Mouse (Mus musculus): ENCODE results near the gene Arhgap45.

The Arhgap45 gene

DNA sequence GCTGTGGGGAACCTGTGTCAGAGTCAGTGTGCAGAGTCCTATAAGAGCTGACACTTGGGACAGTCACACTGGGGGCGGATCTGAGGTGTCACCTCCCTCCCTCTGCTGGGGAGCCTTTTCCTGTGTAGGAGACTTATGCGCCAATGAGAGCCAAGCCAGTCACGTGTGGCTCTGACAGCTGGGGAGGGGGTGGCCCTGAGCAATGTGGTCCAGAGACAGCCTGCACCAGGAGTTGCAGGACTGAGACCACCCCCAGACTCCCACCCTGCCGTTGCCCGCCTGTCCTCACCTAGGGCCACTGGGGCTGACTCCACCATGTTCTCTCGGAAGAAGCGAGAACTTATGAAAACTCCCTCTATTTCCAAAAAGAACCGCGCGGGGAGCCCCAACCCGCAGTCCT, at the start of gene Arhgap45:
Gene Arhgap45, plus strand, starts transcription at position 143 of the 400 bp plus-strand sequence.
- no peak for DNase-seq (ENCODE audit: low spot score)

DNA sequence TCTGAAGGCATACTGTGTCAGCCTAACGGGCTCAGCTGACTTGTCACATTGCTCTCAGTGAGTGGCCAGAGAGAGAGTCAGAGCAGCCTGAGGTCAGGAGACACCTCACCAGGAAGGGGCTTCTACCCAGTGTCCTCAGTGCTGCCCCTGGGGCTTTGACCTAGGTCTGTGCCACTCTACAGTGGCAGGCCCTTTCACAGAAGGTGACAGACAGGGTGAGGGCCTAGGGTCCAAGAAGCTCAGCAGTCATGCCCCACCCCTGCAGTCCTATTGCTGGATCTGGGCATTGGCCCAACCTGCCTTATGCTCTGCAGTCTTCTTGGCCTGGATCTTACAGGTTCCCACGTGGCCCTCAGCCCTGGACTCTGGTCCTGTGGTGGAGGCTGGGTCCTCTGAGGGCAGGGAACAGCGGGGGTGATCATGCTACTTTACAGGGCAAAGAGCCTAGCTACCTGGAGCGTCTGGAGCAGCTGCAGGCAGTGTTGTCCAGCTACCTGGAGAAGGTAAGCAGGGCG, 49.5 kb upstream of the Arhgap45 start:
- no peak for DNase-seq (ENCODE audit: low spot score)

DNA sequence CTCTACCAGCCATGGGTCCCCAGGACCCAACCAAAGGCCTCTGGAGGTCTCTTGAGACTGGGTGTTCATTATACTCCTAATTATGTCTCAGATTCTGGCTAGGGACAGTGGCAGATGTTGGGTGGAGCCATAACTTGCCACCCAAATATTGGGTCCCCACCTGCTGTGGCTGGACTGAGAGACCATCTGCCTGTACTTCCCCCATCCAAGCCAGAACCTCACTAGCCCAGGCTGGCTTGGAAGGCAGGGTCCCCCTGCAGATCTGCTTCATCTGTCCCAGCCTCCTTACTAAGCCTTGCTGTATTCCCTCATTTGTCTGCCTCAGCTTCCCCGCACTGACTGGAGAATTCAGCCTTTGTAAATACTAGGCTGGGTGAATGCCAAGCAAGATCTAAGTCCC, 48.3 kb upstream of the Arhgap45 start:
- DNase-seq (ENCODE audit: low spot score) = no peak

DNA sequence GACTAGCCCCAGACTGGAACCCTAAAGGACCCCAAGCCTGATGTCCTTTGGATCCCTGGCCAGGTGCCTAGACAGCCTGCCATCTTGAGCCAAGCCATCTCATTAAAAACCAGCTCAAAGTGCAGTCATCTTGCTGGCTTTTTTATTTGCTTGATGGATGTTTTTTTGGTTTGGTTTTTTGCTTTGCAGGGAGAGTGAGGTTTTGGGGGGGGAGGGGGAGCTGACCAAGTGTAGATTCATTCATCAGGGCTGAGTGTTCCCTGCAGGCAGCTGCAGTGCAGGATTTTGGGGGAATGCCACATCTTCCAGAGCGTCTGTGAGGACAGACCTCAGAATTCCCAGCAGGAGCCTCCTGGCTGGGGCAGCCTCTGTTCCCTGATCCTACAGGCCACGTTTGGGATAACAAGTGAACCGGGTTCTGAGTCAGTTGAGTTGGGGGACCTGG, 47.3 kb upstream of the Arhgap45 start:
- no peak for DNase-seq (ENCODE audit: low spot score)

DNA sequence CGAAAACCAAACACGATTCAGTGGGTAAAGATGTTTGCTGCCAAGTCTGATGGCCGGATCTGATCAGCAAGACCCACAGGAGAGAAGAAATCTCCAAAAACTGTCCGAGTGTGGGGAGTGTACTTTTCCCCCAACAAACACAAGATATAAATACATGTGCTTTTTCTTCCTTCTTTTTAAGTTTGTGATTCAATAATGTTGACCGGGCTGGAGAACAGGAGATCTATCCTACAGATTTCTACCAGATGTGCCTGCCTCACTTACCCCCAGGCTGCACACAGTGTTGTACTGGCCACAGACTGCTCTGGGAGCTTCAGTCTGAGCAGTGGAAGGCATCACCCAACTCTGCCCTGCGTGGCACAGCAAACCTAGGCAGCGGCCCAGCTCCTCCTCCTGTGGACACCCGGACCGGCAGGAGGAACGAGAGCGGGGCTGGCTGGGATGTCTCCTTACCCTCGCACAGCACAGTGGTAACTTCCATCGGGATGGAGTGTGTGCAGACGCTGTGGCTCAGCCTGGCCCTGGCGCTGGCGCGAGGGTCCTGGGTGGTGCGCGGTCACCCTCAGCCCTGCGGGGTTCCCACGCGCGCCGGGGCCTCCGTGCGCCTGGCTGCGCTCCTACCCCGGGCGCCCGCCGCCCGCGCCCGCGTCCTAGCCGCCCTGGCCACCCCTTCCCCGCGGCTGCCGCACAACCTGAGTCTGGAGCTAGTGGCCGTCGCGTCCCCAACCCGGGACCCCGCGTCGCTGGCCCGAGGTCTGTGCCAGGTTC, 45.9 kb upstream of the Arhgap45 start, which contains the start of gene Grin3b:
Gene Grin3b, plus strand, starts transcription at position 301 of the 768 bp plus-strand sequence.
- DNase-seq (ENCODE audit: low spot score) = no peak

DNA sequence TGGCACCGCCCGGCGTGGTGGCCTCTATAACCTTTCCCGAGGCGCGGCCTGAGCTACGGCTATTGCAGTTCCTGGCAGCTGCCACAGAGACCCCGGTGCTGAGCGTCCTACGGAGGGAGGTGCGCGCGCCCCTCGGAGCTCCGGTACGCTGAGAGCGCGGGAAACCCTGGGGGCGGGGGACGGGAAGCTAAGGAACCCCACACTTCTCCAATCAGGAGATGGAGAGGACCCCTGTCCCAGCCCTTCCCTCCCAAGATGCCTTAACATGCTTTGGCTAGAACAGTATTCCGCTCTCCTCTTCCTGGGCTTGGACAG, 45.3 kb upstream of the Arhgap45 start:
- DNase-seq (ENCODE audit: low spot score) = no peak

DNA sequence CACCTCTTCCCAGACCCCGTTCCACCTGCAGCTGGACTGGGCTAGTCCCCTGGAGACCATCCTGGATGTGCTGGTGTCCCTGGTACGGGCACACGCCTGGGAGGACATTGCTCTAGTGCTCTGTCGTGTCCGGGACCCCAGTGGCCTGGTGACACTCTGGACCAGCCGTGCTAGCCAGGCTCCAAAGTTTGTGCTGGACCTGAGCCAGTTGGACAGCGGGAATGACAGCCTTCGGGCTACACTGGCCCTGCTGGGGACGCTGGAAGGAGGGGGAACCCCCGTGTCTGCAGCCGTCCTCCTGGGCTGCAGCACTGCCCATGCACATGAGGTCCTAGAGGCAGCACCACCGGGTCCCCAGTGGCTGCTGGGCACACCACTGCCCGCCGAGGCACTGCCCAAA, 43.6 kb upstream of the Arhgap45 start:
- no peak for DNase-seq (ENCODE audit: low spot score)

DNA sequence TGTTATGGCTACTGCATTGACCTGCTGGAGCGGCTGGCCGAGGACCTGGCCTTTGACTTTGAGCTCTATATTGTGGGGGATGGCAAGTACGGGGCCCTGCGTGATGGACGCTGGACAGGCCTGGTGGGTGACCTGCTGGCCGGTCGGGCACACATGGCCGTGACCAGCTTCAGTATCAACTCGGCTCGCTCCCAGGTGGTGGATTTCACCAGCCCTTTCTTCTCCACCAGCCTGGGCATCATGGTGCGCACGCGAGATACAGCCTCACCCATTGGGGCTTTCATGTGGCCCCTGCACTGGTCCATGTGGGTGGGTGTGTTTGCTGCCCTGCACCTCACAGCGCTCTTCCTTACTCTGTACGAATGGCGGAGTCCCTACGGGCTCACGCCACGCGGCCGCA, 42.4 kb upstream of the Arhgap45 start:
- DNase-seq (ENCODE audit: low spot score) = no peak

DNA sequence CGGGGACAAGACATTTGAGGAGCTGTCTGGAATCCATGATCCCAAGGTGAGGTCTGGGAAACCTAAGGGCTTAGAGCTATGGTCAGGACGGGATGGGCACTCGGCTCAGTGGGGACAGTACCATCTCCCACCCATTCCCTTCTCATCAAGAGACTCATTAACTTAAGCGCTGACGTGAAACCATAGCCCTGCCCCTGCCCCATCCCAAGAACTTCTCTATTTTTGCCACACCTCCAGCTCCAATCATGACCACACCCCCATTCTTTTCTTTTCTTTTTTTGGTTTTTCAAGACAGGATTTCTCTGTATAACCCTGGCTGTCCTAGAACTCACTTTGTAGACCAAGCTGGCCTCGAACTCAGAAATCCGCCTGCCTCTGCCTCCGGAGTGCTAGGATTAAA, 41.8 kb upstream of the Arhgap45 start:
- no peak for DNase-seq (ENCODE audit: low spot score)

DNA sequence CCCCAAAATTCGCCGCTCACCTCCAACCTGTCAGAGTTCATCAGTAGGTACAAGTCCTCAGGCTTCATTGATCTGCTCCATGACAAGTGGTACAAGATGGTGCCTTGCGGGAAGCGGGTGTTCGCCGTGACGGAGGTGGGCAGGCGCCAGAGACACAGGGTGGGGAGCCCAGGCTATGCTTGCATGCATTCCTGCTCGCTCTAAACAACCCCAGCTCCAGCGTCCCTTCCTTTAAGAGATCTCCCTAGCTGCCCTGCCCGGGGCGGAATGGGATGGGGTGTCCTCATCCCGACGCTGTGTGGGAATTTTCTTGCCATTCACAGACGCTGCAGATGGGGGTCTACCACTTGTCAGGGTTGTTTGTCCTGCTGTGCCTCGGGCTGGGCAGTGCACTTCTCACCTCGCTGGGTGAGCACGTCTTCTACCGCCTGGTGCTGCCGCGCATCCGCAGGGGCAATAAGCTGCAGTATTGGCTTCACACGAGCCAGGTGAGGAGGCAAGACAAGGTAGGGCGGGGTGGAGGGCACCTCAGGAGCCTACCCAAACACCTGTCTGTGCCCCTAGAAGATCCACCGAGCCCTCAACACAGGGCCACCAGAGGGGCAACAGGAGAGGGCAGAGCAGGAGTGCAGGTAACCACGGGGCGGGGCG, 40.3 kb upstream of the Arhgap45 start:
- DNase-seq (ENCODE audit: low spot score) = no peak

DNA sequence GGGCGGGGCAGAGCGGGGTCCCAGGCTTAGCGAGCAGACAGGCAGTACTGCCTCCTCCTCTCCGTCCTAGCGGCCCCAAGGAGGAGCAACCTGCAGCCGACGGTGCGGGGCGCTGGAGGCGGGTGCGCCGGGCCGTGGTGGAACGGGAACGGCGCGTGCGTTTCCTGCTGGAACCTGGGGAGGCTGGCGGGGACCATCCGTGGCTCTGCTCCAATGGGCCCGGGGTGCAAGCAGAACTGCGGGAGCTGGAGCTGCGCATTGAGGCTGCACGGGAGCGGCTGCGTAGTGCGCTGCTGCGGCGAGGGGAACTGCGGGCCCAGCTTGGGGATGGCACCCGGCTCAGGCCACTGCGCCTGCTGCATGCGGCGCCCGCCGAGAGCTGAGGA, 39.7 kb upstream of the Arhgap45 start:
- no peak for DNase-seq (ENCODE audit: low spot score)

DNA sequence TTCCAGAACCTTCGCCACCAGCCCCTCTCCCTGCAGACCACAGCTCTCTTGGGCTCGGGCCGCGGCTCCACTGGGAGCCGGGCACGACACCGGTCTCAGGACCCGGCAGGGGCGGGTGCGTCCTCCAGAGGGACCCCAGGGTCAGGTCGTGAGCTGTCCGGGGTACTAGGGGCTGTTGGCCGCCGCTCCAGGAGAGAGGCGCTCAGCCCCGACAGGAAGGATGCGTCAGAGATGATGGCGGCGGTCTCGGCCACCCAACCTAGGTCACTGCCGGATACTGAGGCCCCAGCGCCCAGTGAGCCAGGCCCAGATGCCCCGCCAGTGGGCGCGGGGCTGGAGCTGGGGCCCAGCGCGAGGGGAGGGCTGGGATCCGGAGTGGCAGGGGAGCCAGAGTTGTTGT, 39.1 kb upstream of the Arhgap45 start:
- no peak for DNase-seq (ENCODE audit: low spot score)

DNA sequence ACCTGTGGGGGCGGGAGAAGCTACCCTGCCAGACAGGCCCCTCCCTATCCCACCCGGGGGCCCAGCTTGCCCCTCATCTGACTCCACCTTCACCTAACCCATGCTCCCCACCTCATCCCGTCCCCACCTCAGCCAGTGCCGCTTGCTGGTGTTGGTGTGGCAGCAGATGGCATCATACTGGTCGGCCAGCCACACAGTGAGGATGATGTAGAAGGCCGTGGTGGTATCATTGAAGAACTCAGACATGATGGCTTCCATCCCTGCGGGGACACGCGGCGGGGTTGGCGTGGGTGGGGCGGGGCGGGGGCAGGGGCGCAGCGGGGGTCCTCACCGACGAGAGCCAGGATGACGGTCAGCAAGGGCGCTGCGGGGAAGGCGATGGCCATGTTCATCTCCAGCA, 38.4 kb upstream of the Arhgap45 start:
- no peak for DNase-seq (ENCODE audit: low spot score)

DNA sequence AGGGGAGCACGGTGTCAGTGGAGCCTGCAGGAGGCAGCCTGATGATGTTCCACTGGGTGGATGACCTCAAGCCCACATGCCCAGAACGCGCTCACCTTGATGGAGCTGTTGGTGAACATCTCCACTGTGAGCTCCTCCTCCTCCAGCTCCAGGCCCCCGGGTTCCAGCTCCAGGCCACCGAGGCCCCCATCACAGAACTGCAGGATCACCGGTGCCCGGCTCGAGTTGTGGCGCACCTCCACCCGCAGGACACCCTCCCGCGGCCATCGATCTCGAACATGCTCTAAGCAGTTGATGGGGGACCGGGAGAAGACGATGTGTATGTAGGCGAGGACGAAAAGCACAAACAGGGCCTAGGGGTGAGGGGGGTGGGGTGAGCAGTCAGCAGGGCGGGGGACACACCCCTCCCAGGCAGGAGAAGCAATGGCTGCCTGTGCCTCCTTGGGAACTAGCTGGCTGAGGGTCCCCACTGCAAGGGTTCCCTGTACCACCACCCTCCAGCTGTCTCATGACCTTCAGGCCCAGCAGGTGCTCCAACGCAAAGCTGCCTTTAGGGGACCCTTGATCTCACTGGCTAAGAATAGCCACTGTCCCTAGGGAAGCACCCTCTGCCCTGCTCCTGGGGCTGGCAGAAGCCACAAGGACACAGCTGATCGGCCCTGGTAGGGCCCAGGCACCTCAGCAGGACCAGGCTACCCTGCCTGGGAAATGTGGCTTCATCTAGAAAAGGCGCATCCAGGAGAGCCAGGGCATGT, 36.9 kb upstream of the Arhgap45 start:
- no peak for DNase-seq (ENCODE audit: low spot score)

DNA sequence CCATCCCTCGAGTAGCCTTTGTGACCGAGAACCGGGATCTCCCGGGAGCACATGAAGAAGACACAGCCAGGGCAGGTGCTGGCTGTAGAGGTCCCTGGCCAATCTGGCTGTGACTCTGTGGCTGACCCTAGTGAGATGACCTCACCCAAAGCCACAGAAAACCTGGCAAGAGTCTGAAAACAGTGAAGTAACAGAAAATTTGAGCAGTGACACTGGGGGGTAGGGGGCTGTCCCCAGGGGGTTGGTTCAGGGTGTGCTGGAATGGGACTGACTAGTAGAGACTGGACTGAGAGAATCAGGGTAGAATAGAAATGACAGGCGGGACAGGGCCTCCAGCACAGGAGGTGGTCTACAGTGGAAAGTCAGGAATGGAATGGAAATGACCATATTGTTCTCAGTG, 33.2 kb upstream of the Arhgap45 start:
- no peak for DNase-seq (ENCODE audit: low spot score)

DNA sequence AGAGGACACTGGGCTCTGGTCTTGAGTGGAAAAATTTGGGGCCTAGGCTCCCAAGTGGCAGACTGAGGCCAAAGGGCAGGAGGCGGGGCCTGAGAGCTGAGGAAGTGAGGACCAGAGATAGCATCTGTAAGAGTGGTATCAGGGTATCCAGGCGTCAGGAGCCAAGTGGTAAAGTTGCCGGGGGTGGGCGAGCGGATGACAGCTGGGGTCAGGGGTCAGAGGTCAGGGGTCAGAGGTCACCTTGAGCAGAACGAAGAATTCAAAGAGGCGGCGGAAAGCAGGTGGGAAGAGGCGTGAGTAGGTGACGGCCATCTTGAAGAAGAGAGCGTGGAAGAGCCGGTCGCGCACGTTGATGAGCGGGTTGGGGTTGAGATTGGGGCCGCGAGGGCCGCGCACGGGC, 32.8 kb upstream of the Arhgap45 start:
- peak; percentile 63 for DNase-seq (ENCODE audit: low spot score)

DNA sequence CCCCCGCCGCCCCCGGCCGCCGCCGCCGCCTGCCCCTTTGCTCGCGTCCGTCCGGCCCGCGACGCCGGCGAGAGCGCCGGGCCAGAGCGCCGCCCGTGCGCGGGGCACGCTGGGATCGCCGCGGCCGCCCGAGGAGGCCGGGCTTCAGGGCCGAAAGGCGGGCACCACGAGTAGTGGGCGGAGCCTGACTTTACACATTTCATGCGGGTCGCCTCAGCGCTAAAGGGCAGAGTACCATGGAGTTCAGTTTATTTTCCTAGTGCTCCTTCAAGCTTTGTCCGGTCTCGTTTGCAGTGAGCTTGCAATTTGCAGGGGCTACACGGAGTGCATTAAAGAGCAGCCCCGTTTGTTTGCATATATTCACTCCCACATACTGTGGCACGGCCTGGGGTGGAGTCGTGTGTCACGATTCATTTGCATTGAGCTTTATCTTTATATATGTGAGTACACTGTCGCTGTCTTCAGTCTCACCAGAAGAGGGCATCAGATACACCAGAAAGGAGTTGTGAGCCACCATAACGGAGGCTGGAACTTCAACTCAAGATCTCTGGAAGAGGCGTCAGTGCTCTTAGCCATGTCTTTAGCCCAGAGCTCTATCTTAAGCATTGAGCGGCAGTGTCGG, 32.1 kb upstream of the Arhgap45 start, which contains the start of gene Tmem259:
Gene Tmem259, minus strand, starts transcription at position 136 of the 622 bp plus-strand sequence.
- DNase-seq (ENCODE audit: low spot score) = peak; percentile 77

DNA sequence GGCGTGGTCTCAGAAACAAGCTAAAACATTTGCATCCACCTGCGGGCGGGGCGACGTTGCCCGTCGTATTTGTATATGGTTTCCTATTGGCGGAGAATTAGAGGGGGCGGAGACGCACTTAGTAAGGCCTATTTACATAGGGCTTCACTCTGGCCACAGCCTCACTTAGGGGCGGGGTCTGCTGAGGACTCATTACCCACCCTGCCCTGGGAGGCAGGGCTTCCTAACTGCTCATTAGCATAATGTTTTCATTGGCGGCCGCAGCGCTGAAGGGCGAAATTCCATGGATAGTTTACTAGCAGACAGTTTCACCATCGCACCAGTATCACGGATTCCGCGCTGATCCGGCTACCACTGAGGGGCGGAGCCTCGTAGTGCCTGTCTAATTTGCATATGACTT, 31.6 kb upstream of the Arhgap45 start:
- peak; percentile 99 for DNase-seq (ENCODE audit: low spot score)

DNA sequence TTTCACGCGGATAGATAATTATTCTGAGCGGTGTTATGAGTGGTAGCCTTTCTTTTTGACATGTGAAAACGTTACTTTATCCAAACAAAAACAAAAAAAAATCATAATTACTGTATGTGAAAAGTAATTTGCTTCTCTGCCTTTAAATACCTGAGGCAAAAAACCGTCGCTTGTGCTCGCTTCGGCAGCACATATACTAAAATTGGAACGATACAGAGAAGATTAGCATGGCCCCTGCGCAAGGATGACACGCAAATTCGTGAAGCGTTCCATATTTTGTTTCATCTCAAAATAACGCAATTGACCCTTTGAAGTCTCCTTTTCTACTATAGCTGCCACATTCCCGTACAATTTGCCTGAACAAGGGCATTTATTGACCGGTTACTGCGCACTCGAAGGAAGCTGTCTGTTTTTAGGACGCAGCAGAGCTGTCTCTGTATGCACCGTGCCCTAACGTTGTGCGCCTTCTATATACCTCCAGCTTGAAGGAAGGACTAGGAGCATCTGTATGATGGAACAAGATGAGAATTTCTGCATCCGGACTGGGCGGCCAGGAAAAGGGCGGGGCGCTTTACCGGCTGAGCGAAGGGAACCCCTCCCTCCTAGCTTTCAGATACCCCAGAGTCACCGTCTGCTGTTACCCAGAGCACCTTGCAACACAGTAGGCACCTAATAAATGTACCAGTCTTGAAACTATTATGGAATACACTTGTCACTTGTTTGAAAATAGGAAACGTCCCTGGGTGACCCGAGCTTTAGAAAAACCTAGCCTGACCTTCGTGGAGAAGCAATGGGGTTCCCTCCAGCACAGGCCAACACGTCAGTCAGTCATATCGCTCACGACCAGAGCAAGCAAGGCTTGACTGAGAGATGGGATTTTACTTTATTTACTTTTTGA, 30.9 kb upstream of the Arhgap45 start:
- peak; percentile 68 for DNase-seq (ENCODE audit: low spot score)

DNA sequence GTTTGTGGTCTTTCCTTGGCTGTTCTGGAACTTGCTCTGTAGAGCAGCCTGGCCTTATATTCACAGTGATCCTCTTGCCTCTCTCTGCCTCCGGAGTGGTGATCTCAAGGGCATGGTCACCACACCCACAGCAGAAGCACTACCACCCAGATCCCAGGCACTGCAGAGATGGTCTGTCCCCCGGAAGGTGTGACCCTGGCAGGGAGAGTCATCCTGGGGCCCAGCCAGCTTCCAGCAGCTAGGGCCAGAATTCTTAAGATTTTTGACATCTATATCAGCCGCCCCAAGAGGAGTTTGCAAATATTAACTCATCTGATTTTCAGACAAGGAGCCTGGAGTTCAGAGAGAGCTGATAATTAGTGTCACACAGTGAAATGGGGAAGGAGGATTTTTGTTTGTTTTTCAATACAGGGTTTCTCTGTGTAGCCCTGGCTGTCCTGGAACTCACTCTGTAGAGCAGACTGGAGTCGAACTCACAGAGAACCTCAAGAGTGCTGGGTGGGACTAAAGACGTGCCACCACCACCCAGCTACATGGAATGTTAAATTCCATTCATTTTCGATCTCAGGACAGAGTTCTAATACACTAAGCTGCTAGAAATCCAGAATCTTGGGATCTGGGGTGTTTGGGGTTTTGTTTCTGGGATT, 30.1 kb upstream of the Arhgap45 start:
- no peak for DNase-seq (ENCODE audit: low spot score)

DNA sequence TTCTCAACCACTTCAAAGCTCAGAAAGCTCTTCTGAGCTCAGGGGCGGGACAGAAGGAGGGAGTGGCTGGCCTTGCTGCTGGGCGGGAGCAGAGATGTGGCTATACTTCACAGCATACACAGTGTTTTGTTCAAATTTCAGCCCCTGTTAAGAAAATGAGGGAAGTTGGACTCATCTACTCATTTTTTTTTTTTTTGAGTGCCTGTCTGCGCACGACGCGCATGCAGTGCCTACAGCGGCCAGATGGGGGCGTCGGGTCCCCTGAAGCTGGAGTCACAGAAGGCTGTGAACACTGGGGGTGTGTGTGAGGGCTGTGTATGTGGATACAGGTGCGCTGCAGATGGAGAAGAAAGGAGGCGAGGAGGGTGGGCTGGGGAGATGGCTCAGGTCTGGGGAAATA, 29.5 kb upstream of the Arhgap45 start:
- peak; percentile 74 for DNase-seq (ENCODE audit: low spot score)

Measured in left cerebral cortex, adult 11 months (tissue).